Mouse (Mus musculus) thymus, postnatal 14 days (tissue): ENCODE results near the gene Ttc7.
"Not testable (repeated sequence)": the region's sequence is repeated elsewhere in the genome, so short reads cannot be mapped to it uniquely, and the experiment has no call there.

Experiments used
- DNase-seq: peaks from one replicate; pipeline ENCODE4 v3.0.0; 2021

Gene Ttc7

GRCm38 (mm10) chr17:87286481-87287143 is 3.9 kb downstream of the Ttc7 start:
- DNase-seq: peak; percentile 29

GRCm38 (mm10) chr17:87287197-87287777 is 4.6 kb downstream of the Ttc7 start:
- peak; percentile 55 for DNase-seq

- no peak for DNase-seq
Measured at GRCm38 (mm10) chr17:87288131-87288530, 5.4 kb downstream of the Ttc7 start.

- DNase-seq: no peak
Measured at GRCm38 (mm10) chr17:87289367-87289766, 6.7 kb downstream of the Ttc7 start.

GRCm38 (mm10) chr17:87291037-87291436 is 8.4 kb downstream of the Ttc7 start:
- no peak for DNase-seq

GRCm38 (mm10) chr17:87291782-87292181 is 9.1 kb downstream of the Ttc7 start:
- no peak for DNase-seq

- no peak for DNase-seq
Measured at GRCm38 (mm10) chr17:87293125-87293524, 10.4 kb downstream of the Ttc7 start.

GRCm38 (mm10) chr17:87295738-87296137 is 13.1 kb downstream of the Ttc7 start:
- no peak for DNase-seq

GRCm38 (mm10) chr17:87296701-87297100 is 14.0 kb downstream of the Ttc7 start:
- DNase-seq: not testable (repeated sequence)

- peak; percentile 61 for DNase-seq
Measured at GRCm38 (mm10) chr17:87298944-87299343, 16.3 kb downstream of the Ttc7 start.

- DNase-seq: no peak
Measured at GRCm38 (mm10) chr17:87300340-87300739, 17.7 kb downstream of the Ttc7 start.

GRCm38 (mm10) chr17:87301607-87302006 is 18.9 kb downstream of the Ttc7 start:
- DNase-seq: not testable (repeated sequence)

- DNase-seq: no peak
Measured at GRCm38 (mm10) chr17:87302014-87302794, 19.5 kb downstream of the Ttc7 start.

- DNase-seq: no peak
Measured at GRCm38 (mm10) chr17:87304151-87304894, 21.6 kb downstream of the Ttc7 start.

GRCm38 (mm10) chr17:87305065-87305464 is 22.4 kb downstream of the Ttc7 start:
- no peak for DNase-seq

- DNase-seq: peak; percentile 36
Measured at GRCm38 (mm10) chr17:87306746-87307145, 24.1 kb downstream of the Ttc7 start.

- DNase-seq: no peak
Measured at GRCm38 (mm10) chr17:87309073-87309788, 26.5 kb downstream of the Ttc7 start.

- DNase-seq: no peak
Measured at GRCm38 (mm10) chr17:87310497-87310896, 27.8 kb downstream of the Ttc7 start.

GRCm38 (mm10) chr17:87312351-87312750 is 29.7 kb downstream of the Ttc7 start:
- DNase-seq: no peak

- DNase-seq: no peak
Measured at GRCm38 (mm10) chr17:87312924-87313870, 30.5 kb downstream of the Ttc7 start.

- no peak for DNase-seq
Measured at GRCm38 (mm10) chr17:87314121-87314520, 31.4 kb downstream of the Ttc7 start.
